Mouse (Mus musculus) layer of hippocampus, adult 6 months (tissue): ENCODE results near the gene Taar4. TPM values are rescaled to one million over a fixed set of nuclear protein-coding genes. Genes with fewer than 3 reads are reported as not detected.

Experiments
- long read RNA-seq, 2 experiments: library from polyadenylated mRNA; unstranded; transcript quantifications; one replicate each; pipeline ENCODE4 v2.0.0; 2019 to 2020
- polyA plus RNA-seq: library from polyadenylated mRNA; unstranded; fragments of <200 nt; fragmentation: Nextera tagmentation; gene quantifications from 2 replicates; pipeline ENCODE4 v1.2.3, GENCODE M21; 2021

Gene Taar4
- not detected in 2 replicates for polyA plus RNA-seq
- long read RNA-seq, experiment 1, result 0 reads
- long read RNA-seq, experiment 2, result 0 reads

GRCm38 (mm10) chr10:23960444-23960915, at the start of gene Taar4:
Taar4 (plus strand) TSS chr10:23960494.

GRCm38 (mm10) chr10:23920056-23920455, 40.2 kb upstream of the Taar4 start, which contains the start of gene Taar1:
Taar1 (plus strand) TSS chr10:23920356.

GRCm38 (mm10) chr10:23938312-23938711, 22.0 kb upstream of the Taar4 start, which contains the start of gene Taar2:
Taar2 (plus strand) TSS chr10:23938572.

GRCm38 (mm10) chr10:23949508-23950005, 10.7 kb upstream of the Taar4 start, which contains the start of gene Taar3:
Taar3 (plus strand) TSS chr10:23949558.

GRCm38 (mm10) chr10:23970656-23971165, 10.4 kb downstream of the Taar4 start, which contains the start of gene Taar5:
Taar5 (plus strand) TSS chr10:23970706.

GRCm38 (mm10) chr10:23985546-23985945, 25.3 kb downstream of the Taar4 start, which contains the start of gene Taar6:
Taar6 (minus strand) TSS chr10:23985646.

GRCm38 (mm10) chr10:23993381-23993780, 33.1 kb downstream of the Taar4 start, which contains the start of gene Taar7a:
Taar7a (minus strand) TSS chr10:23993481.

GRCm38 (mm10) chr10:23999639-24000038, 39.3 kb downstream of the Taar4 start, which contains the start of gene Taar7b:
Taar7b (plus strand) TSS chr10:23999939.

Other genes with a start within 250 kb of the Taar4 start
- gene Rps12, start 173.2 kb upstream of the Taar4 start, polyA plus RNA-seq, result 922 and 942 TPM in 2 replicates
- 14.3 and 15.9 TPM in 2 replicates for gene Slc18b1, start 163.5 kb upstream of the Taar4 start, polyA plus RNA-seq
- not detected in 2 replicates for gene Vnn3, start 109.0 kb upstream of the Taar4 start, polyA plus RNA-seq
- 0.15 and 0.20 TPM in 2 replicates for gene Vnn1, start 65.8 kb upstream of the Taar4 start, polyA plus RNA-seq
- gene Taar1, start 40.1 kb upstream of the Taar4 start, polyA plus RNA-seq, result not detected in 2 replicates
- gene Taar2, start 21.9 kb upstream of the Taar4 start, polyA plus RNA-seq, result not detected in 2 replicates
- not detected in 2 replicates for gene Taar3, start 10.9 kb upstream of the Taar4 start, polyA plus RNA-seq
- not detected in 2 replicates for gene Taar5, start 10.2 kb downstream of the Taar4 start, polyA plus RNA-seq
- not detected in 2 replicates for gene Taar6, start 25.2 kb downstream of the Taar4 start, polyA plus RNA-seq
- gene Taar7a, start 33.0 kb downstream of the Taar4 start, polyA plus RNA-seq, result not detected in 2 replicates
- not detected in 2 replicates for gene Taar7b, start 39.4 kb downstream of the Taar4 start, polyA plus RNA-seq
- not detected in 2 replicates for gene Taar7d, start 66.7 kb downstream of the Taar4 start, polyA plus RNA-seq
- not detected in 2 replicates for gene Taar7e, start 77.1 kb downstream of the Taar4 start, polyA plus RNA-seq
- gene Taar7f, start 89.0 kb downstream of the Taar4 start, polyA plus RNA-seq, result not detected in 2 replicates
- gene Taar8a, start 116.0 kb downstream of the Taar4 start, polyA plus RNA-seq, result not detected in 2 replicates
- gene Taar8b, start 131.8 kb downstream of the Taar4 start, polyA plus RNA-seq, result not detected in 2 replicates
- gene Taar8c, start 141.4 kb downstream of the Taar4 start, polyA plus RNA-seq, result not detected in 2 replicates
- not detected in 2 replicates for gene Taar9, start 149.0 kb downstream of the Taar4 start, polyA plus RNA-seq
- gene Stx7, start 188.8 kb downstream of the Taar4 start, polyA plus RNA-seq, result 176 and 202 TPM in 2 replicates